Mouse (Mus musculus): ENCODE measurements around the gene Enoph1. TPM values are rescaled to one million over a fixed set of nuclear protein-coding genes. Genes with fewer than 3 reads are reported as not detected.

Enoph1 gene
- polyA plus RNA-seq, 1 experiment from 2014 or later = 55.5 TPM

GRCm38 (mm10) chr5:100024403-100024802 lies 15.4 kb upstream of the Enoph1 start:
- ATAC-seq (ENCODE audit: low FRiP score, low read depth) = no peak
- no peak overlapping the region for H3K4me3 ChIP-seq
- H3K9me3 ChIP-seq = no peaks in the 10 kb centered on the region
- no peaks in the 10 kb centered on the region for H3K4me1 ChIP-seq (replicated peaks)
- WGBS = 86% methylated on average over 5 of the region's 5 CpGs
- H3K36me3 ChIP-seq = no peaks in the 10 kb centered on the region
- no peak overlapping the region for H3K27ac ChIP-seq (replicated peaks)
- H3K4me2 ChIP-seq = no peak overlapping the region
- no peak overlapping the region for H3K9ac ChIP-seq
- no peaks in the 10 kb centered on the region for H3K27me3 ChIP-seq

GRCm38 (mm10) chr5:100024868-100025267 lies 14.9 kb upstream of the Enoph1 start:
- Histone ChIP-seq H3K36me3 (no peaks in the 10 kb centered on the region), H3K27ac (replicated peaks) (no peak overlapping the region), H3K4me3 (no peak overlapping the region), H3K9me3 (no peaks in the 10 kb centered on the region), H3K9ac (no peak overlapping the region), H3K27me3 (no peaks in the 10 kb centered on the region), H3K4me2 (no peak overlapping the region), H3K4me1 (replicated peaks) (peaks cover under 1% of the 10 kb centered on the region)
- 94% methylated on average over 1 of the region's 1 CpGs for WGBS
- ATAC-seq (ENCODE audit: low FRiP score, low read depth) = no peak

- Histone ChIP-seq H3K4me3 (no peak overlapping the region), H3K36me3 (peaks cover 32% of the 10 kb centered on the region), H3K4me2 (no peak overlapping the region), H3K9me3 (no peaks in the 10 kb centered on the region), H3K4me1 (replicated peaks) (peaks cover 13% of the 10 kb centered on the region), H3K27ac (replicated peaks) (peak overlapping the region; percentile 35; the same call in 1 of the 2 replicates), H3K27me3 (no peaks in the 10 kb centered on the region), H3K9ac (no peak overlapping the region)
- WGBS = 15% methylated on average over 6 of the region's 6 CpGs
- peak; percentile 81 for ATAC-seq (ENCODE audit: low FRiP score, low read depth)
Measured at GRCm38 (mm10) chr5:100030069-100030468, 9.7 kb upstream of the Enoph1 start.

- Histone ChIP-seq H3K36me3 (peaks cover 41% of the 10 kb centered on the region), H3K9ac (no peak overlapping the region), H3K27me3 (no peaks in the 10 kb centered on the region), H3K9me3 (no peaks in the 10 kb centered on the region), H3K4me1 (replicated peaks) (peaks cover 31% of the 10 kb centered on the region), H3K4me2 (no peak overlapping the region), H3K27ac (replicated peaks) (0 out of 2 replicates have a peak overlapping the region, but pooled peaks have one; percentile 17), H3K4me3 (no peak overlapping the region)
- WGBS = 68% methylated on average over 2 of the region's 2 CpGs
- no peak for ATAC-seq (ENCODE audit: low FRiP score, low read depth)
Measured at GRCm38 (mm10) chr5:100032107-100032506, 7.7 kb upstream of the Enoph1 start.

GRCm38 (mm10) chr5:100032646-100033045 lies 7.1 kb upstream of the Enoph1 start:
- 79% methylated on average over 3 of the region's 3 CpGs for WGBS
- H3K9me3 ChIP-seq = no peaks in the 10 kb centered on the region
- H3K9ac ChIP-seq = no peak overlapping the region
- H3K4me3 ChIP-seq = no peak overlapping the region
- no peak overlapping the region for H3K4me2 ChIP-seq
- no peak for ATAC-seq (ENCODE audit: low FRiP score, low read depth)
- H3K27ac ChIP-seq (replicated peaks) = no peak overlapping the region
- peaks cover 36% of the 10 kb centered on the region for H3K4me1 ChIP-seq (replicated peaks)
- no peaks in the 10 kb centered on the region for H3K27me3 ChIP-seq
- peaks cover 41% of the 10 kb centered on the region for H3K36me3 ChIP-seq

- peaks cover 33% of the 10 kb centered on the region for H3K4me1 ChIP-seq (replicated peaks)
- WGBS = 53% methylated on average over 7 of the region's 7 CpGs
- peak overlapping the region; percentile 87 for H3K4me2 ChIP-seq
- no peak overlapping the region for H3K9ac ChIP-seq
- H3K27ac ChIP-seq (replicated peaks) = no peak overlapping the region
- peaks cover 41% of the 10 kb centered on the region for H3K36me3 ChIP-seq
- H3K27me3 ChIP-seq = no peaks in the 10 kb centered on the region
- ATAC-seq (ENCODE audit: low FRiP score, low read depth) = no peak
- H3K4me3 ChIP-seq = peak overlapping the region; percentile 10; the same call in 1 of the 2 replicates
- H3K9me3 ChIP-seq = no peaks in the 10 kb centered on the region
Measured at GRCm38 (mm10) chr5:100035950-100036349, 3.8 kb upstream of the Enoph1 start.

GRCm38 (mm10) chr5:100036681-100037080 lies 3.1 kb upstream of the Enoph1 start:
- H3K4me1 ChIP-seq (replicated peaks) = peaks cover 40% of the 10 kb centered on the region
- no peak overlapping the region for H3K27ac ChIP-seq (replicated peaks)
- peak overlapping the region; percentile 87 for H3K4me2 ChIP-seq
- ATAC-seq (ENCODE audit: low FRiP score, low read depth) = no peak
- no peaks in the 10 kb centered on the region for H3K9me3 ChIP-seq
- H3K4me3 ChIP-seq = peak overlapping the region; percentile 90
- peak overlapping the region; percentile 99; the same call in 1 of the 2 replicates for H3K9ac ChIP-seq
- H3K36me3 ChIP-seq = peaks cover 40% of the 10 kb centered on the region
- H3K27me3 ChIP-seq = no peaks in the 10 kb centered on the region
- WGBS = 23% methylated on average over 7 of the region's 7 CpGs

- Histone ChIP-seq H3K27me3 (no peaks in the 10 kb centered on the region), H3K9ac (peak overlapping the region; percentile 99), H3K4me1 (replicated peaks) (peaks cover 47% of the 10 kb centered on the region), H3K4me3 (peak overlapping the region; percentile 90), H3K4me2 (peak overlapping the region; percentile 87), H3K27ac (replicated peaks) (peak overlapping the region; percentile 99), H3K36me3 (peaks cover 26% of the 10 kb centered on the region), H3K9me3 (no peaks in the 10 kb centered on the region)
- 1% methylated on average over 45 of the region's 45 CpGs for WGBS
- ATAC-seq (ENCODE audit: low FRiP score, low read depth) = peak; percentile 28
Measured at GRCm38 (mm10) chr5:100037965-100038713, 1.6 kb upstream of the Enoph1 start.

- peak overlapping the region; percentile 90 for H3K4me3 ChIP-seq
- peak overlapping the region; percentile 99 for H3K27ac ChIP-seq (replicated peaks)
- H3K27me3 ChIP-seq = no peaks in the 10 kb centered on the region
- peak overlapping the region; percentile 87 for H3K4me2 ChIP-seq
- peaks cover 55% of the 10 kb centered on the region for H3K4me1 ChIP-seq (replicated peaks)
- H3K36me3 ChIP-seq = peaks cover 20% of the 10 kb centered on the region
- under 1% methylated on average over 102 of the region's 113 CpGs for WGBS
- H3K9ac ChIP-seq = peak overlapping the region; percentile 99
- peak; percentile 77 for ATAC-seq (ENCODE audit: low FRiP score, low read depth)
- H3K9me3 ChIP-seq = no peaks in the 10 kb centered on the region
Measured at GRCm38 (mm10) chr5:100038714-100039601, 827 bp upstream of the Enoph1 start.

GRCm38 (mm10) chr5:100040281-100040784 lies 548 bp downstream of the Enoph1 start:
- no peak for ATAC-seq (ENCODE audit: low FRiP score, low read depth)
- 2% methylated on average over 19 of the region's 19 CpGs for WGBS
- H3K4me3 ChIP-seq = peak overlapping the region; percentile 90
- no peaks in the 10 kb centered on the region for H3K9me3 ChIP-seq
- peak overlapping the region; percentile 84 for H3K4me2 ChIP-seq
- H3K9ac ChIP-seq = peak overlapping the region; percentile 99
- H3K4me1 ChIP-seq (replicated peaks) = peaks cover 54% of the 10 kb centered on the region
- H3K36me3 ChIP-seq = peaks cover 8% of the 10 kb centered on the region; the same call in 1 of the 2 replicates
- H3K27me3 ChIP-seq = no peaks in the 10 kb centered on the region
- H3K27ac ChIP-seq (replicated peaks) = peak overlapping the region; percentile 99

- H3K4me3 ChIP-seq = peak overlapping the region; percentile 90
- peak overlapping the region; percentile 84 for H3K4me2 ChIP-seq
- H3K9ac ChIP-seq = no peak overlapping the region
- H3K27ac ChIP-seq (replicated peaks) = no peak overlapping the region
- peaks cover 46% of the 10 kb centered on the region for H3K4me1 ChIP-seq (replicated peaks)
- 0 out of 2 replicates have a peak, but pooled peaks cover 4% of the 10 kb centered on the region for H3K36me3 ChIP-seq
- ATAC-seq (ENCODE audit: low FRiP score, low read depth) = no peak
- no peaks in the 10 kb centered on the region for H3K27me3 ChIP-seq
- 66% methylated on average over 4 of the region's 4 CpGs for WGBS
- H3K9me3 ChIP-seq = no peaks in the 10 kb centered on the region
Measured at GRCm38 (mm10) chr5:100041272-100041671, 1.5 kb downstream of the Enoph1 start.

- Histone ChIP-seq H3K36me3 (no peaks in the 10 kb centered on the region), H3K4me1 (replicated peaks) (peaks cover 43% of the 10 kb centered on the region), H3K9me3 (no peaks in the 10 kb centered on the region), H3K4me3 (no peak overlapping the region), H3K9ac (no peak overlapping the region), H3K27ac (replicated peaks) (no peak overlapping the region), H3K4me2 (no peak overlapping the region), H3K27me3 (no peaks in the 10 kb centered on the region)
- 94% methylated on average over 8 of the region's 8 CpGs for whole genome bisulfite sequencing
- no peak for ATAC-seq (ENCODE audit: low FRiP score, low read depth)
Measured at GRCm38 (mm10) chr5:100042467-100042866, 2.7 kb downstream of the Enoph1 start.
